Mouse (Mus musculus): Measurements from ENCODE around the gene Mob3c. TPM values are rescaled to one million over a fixed set of nuclear protein-coding genes. Genes with fewer than 3 reads are reported as not detected.

Gene Mob3c
- polyA plus RNA-seq, 1 experiment, result 36.4 TPM

- no peaks in the 10 kb centered on the region for H3K27me3 ChIP-seq (ENCODE audit: control insufficient read depth, insufficient read depth, low read length)
- no peaks in the 10 kb centered on the region for H3K4me1 ChIP-seq (replicated peaks; ENCODE audit: control insufficient read depth, insufficient read depth, low read length)
- H3K4me3 ChIP-seq (ENCODE audit: control insufficient read depth, insufficient read depth, low read length), result no peak overlapping the region
- 88% methylated on average over 9 of the region's 9 CpGs for WGBS
- H3K36me3 ChIP-seq (ENCODE audit: control insufficient read depth, insufficient read depth, low read length), result peaks cover 10% of the 10 kb centered on the region; the same call in 1 of the 2 replicates
- H3K27ac ChIP-seq (ENCODE audit: control insufficient read depth, insufficient read depth, low read length), result no peak overlapping the region
- no peak for TF ChIP-seq POLR2A (IDR thresholded peaks at IDR 0.05; ENCODE audit: control insufficient read depth, extremely low read depth, insufficient read depth, low read length, poor library complexity)
- TF ChIP-seq CTCF (IDR thresholded peaks at IDR 0.05; ENCODE audit: borderline replicate concordance, control insufficient read depth, extremely low read depth, insufficient read depth, low read length, poor library complexity), result no peak
- DNase-seq, result no peak
Observed at GRCm38 (mm10) chr4:115878828-115879227, 50.9 kb downstream of the Mob3c start.

- no peak for DNase-seq
- no peaks in the 10 kb centered on the region for H3K36me3 ChIP-seq (ENCODE audit: control insufficient read depth, insufficient read depth, low read length)
- TF ChIP-seq POLR2A (IDR thresholded peaks at IDR 0.05; ENCODE audit: control insufficient read depth, extremely low read depth, insufficient read depth, low read length, poor library complexity) (no peak), CTCF (IDR thresholded peaks at IDR 0.05; ENCODE audit: borderline replicate concordance, control insufficient read depth, extremely low read depth, insufficient read depth, low read length, poor library complexity) (no peak)
- no peak overlapping the region for H3K4me3 ChIP-seq (ENCODE audit: control insufficient read depth, insufficient read depth, low read length)
- H3K4me1 ChIP-seq (replicated peaks; ENCODE audit: control insufficient read depth, insufficient read depth, low read length), result no peaks in the 10 kb centered on the region
- WGBS, result 37% methylated on average over 1 of the region's 1 CpGs
- H3K27me3 ChIP-seq (ENCODE audit: control insufficient read depth, insufficient read depth, low read length), result no peaks in the 10 kb centered on the region
- no peak overlapping the region for H3K27ac ChIP-seq (ENCODE audit: control insufficient read depth, insufficient read depth, low read length)
Observed at GRCm38 (mm10) chr4:115881183-115881582, 53.3 kb downstream of the Mob3c start.

- Histone ChIP-seq H3K27me3 (ENCODE audit: control insufficient read depth, insufficient read depth, low read length) (no peaks in the 10 kb centered on the region), H3K4me1 (replicated peaks; ENCODE audit: control insufficient read depth, insufficient read depth, low read length) (no peaks in the 10 kb centered on the region), H3K4me3 (ENCODE audit: control insufficient read depth, insufficient read depth, low read length) (no peak overlapping the region), H3K27ac (ENCODE audit: control insufficient read depth, insufficient read depth, low read length) (no peak overlapping the region), H3K36me3 (ENCODE audit: control insufficient read depth, insufficient read depth, low read length) (no peaks in the 10 kb centered on the region)
- no peak for DNase-seq
- 63% methylated on average over 4 of the region's 4 CpGs for WGBS
- no peak for TF ChIP-seq POLR2A (IDR thresholded peaks at IDR 0.05; ENCODE audit: control insufficient read depth, extremely low read depth, insufficient read depth, low read length, poor library complexity)
- TF ChIP-seq CTCF (IDR thresholded peaks at IDR 0.05; ENCODE audit: borderline replicate concordance, control insufficient read depth, extremely low read depth, insufficient read depth, low read length, poor library complexity), result no peak
Observed at GRCm38 (mm10) chr4:115882195-115882594, 54.3 kb downstream of the Mob3c start.

GRCm38 (mm10) chr4:115884022-115884421, 56.1 kb downstream of the Mob3c start, which contains the start of gene Kncn:
Gene Kncn, plus strand, starts transcription at chr4:115884400.
- no peak within 1 kb of the TSS for H3K27ac ChIP-seq (ENCODE audit: control insufficient read depth, insufficient read depth, low read length)
- DNase-seq, result no peak
- WGBS, result 90% methylated on average over 6 of the region's 6 CpGs
- no peak within 1 kb of the TSS for H3K4me3 ChIP-seq (ENCODE audit: control insufficient read depth, insufficient read depth, low read length)
- H3K27me3 ChIP-seq (ENCODE audit: control insufficient read depth, insufficient read depth, low read length), result no peaks in the 10 kb centered on the region
- H3K4me1 ChIP-seq (replicated peaks; ENCODE audit: control insufficient read depth, insufficient read depth, low read length), result no peaks in the 10 kb centered on the region
- H3K36me3 ChIP-seq (ENCODE audit: control insufficient read depth, insufficient read depth, low read length), result no peaks in the 10 kb centered on the region
- TF ChIP-seq POLR2A (IDR thresholded peaks at IDR 0.05; ENCODE audit: control insufficient read depth, extremely low read depth, insufficient read depth, low read length, poor library complexity) (no peak), CTCF (IDR thresholded peaks at IDR 0.05; ENCODE audit: borderline replicate concordance, control insufficient read depth, extremely low read depth, insufficient read depth, low read length, poor library complexity) (no peak)

Other genes with a start within 250 kb of the Mob3c start
- not detected in 2 replicates for gene Cyp4a32, start 227.1 kb upstream of the Mob3c start, polyA plus RNA-seq (2012; rRNA removed)
- 6.2 and 9.2 TPM in 2 replicates for gene Cyp4b1, start 180.4 kb upstream of the Mob3c start, polyA plus RNA-seq (2012; rRNA removed)
- 31.2 and 32.2 TPM in 2 replicates for gene Efcab14, start 90.3 kb upstream of the Mob3c start, polyA plus RNA-seq (2012; rRNA removed)
- gene Tex38, start 47.1 kb upstream of the Mob3c start, polyA plus RNA-seq (2012; rRNA removed), result 0.71 and 0.87 TPM in 2 replicates
- 30.2 and 37.5 TPM in 2 replicates for gene Atpaf1, start 43.3 kb upstream of the Mob3c start, polyA plus RNA-seq (2012; rRNA removed)
- gene Mknk1, start 11.1 kb downstream of the Mob3c start, polyA plus RNA-seq (2012; rRNA removed), result 101 and 136 TPM in 2 replicates
- gene Kncn, start 56.3 kb downstream of the Mob3c start, polyA plus RNA-seq (2012; rRNA removed), result 0.09 and 0.15 TPM in 2 replicates
- gene 6430628N08Rik, start 62.6 kb downstream of the Mob3c start, polyA plus RNA-seq (2012; rRNA removed), result 0.17 TPM in 1 of 2 replicates, not detected in the other
- 0.14 and 0.18 TPM in 2 replicates for gene Dmbx1, start 111.8 kb downstream of the Mob3c start, polyA plus RNA-seq (2012; rRNA removed)
- 77.2 and 88.1 TPM in 2 replicates for gene Faah, start 189.8 kb downstream of the Mob3c start, polyA plus RNA-seq (2012; rRNA removed)
- 15.9 and 19.1 TPM in 2 replicates for gene Nsun4, start 225.8 kb downstream of the Mob3c start, polyA plus RNA-seq (2012; rRNA removed)
- 133 and 213 TPM in 2 replicates for gene Uqcrh, start 247.0 kb downstream of the Mob3c start, polyA plus RNA-seq (2012; rRNA removed)
- gene Lrrc41, start 247.2 kb downstream of the Mob3c start, polyA plus RNA-seq (2012; rRNA removed), result 66.1 and 67.1 TPM in 2 replicates

Measured in thymus, adult 2 months (tissue).